Mouse (Mus musculus) ES-E14 (cell line): ENCODE measurements around the gene Tuba1b.

ENCODE experiments used
- CHD2 ChIP-seq: IDR thresholded peaks from 2 replicates; pipeline ENCODE4 v1.6.1; 2014; ENCODE audit warnings: mild to moderate bottlenecking, low read depth, low read length, inconsistent platforms
- HCFC1 ChIP-seq: IDR thresholded peaks from 2 replicates; pipeline ENCODE4 v1.6.1; 2012; ENCODE audit warnings: low read length, inconsistent platforms, borderline replicate concordance; ENCODE audit not compliant: insufficient read depth
- MAFK ChIP-seq: IDR thresholded peaks from 2 replicates; pipeline ENCODE4 v1.6.1; 2014; ENCODE audit warnings: mild to moderate bottlenecking, low read depth, low read length, inconsistent platforms; ENCODE audit not compliant: insufficient read depth
- ZC3H11A ChIP-seq: IDR thresholded peaks from 2 replicates; pipeline ENCODE4 v1.6.1; 2012; ENCODE audit warnings: low read depth, mild to moderate bottlenecking, inconsistent platforms, low read length, borderline replicate concordance
- ZNF384 ChIP-seq: IDR thresholded peaks from 2 replicates; pipeline ENCODE4 v1.6.1; 2012; ENCODE audit warnings: low read depth, low read length, inconsistent platforms

DNA sequence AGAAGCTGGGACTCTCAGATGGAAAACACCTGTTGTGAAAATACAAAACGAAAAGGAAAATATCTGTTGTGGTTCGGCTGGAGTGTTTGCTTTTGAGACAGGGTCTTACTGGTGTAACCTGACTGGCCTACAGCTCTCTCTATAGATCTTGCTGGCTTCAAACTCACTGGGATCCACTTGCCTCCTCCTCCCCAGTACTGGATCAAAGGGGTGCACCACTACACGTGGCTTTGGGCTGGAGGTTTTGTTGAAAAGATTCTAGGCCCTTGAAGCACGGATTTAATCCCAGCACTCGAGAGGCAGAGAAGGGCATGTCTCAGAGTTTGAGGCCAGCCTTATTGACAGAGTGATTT is 52.7 kb downstream of the Tuba1b start:
- TF ChIP-seq ZC3H11A (no peak), ZNF384 (no peak), CHD2 (no peak), MAFK (no peak), HCFC1 (no peak)
